Mouse (Mus musculus): Measurements from ENCODE around the gene Prpf18. TPM values are rescaled to one million over a fixed set of nuclear protein-coding genes. Genes with fewer than 3 reads are reported as not detected.
"Not testable (repeated sequence)": the region's sequence is repeated elsewhere in the genome, so short reads cannot be mapped to it uniquely, and the experiment has no call there.

The Prpf18 gene
- polyA plus RNA-seq (2017; shearing (Covaris generic)) = 10 to 100 TPM; 46.3 to 48.1 TPM

- peak; percentile 91 for ATAC-seq
Observed at GRCm38 (mm10) chr2:4651500-4652285, at the start of gene Prpf18. Prpf18 (minus strand) TSS chr2:4652113.

- ATAC-seq = no peak
Observed at GRCm38 (mm10) chr2:4679886-4680285, 28.0 kb upstream of the Prpf18 start.

GRCm38 (mm10) chr2:4671636-4672035 lies 19.7 kb upstream of the Prpf18 start:
- no peak for ATAC-seq

GRCm38 (mm10) chr2:4669701-4670100 lies 17.8 kb upstream of the Prpf18 start:
- no peak for ATAC-seq

GRCm38 (mm10) chr2:4668626-4669025 lies 16.7 kb upstream of the Prpf18 start:
- ATAC-seq = no peak

GRCm38 (mm10) chr2:4660677-4661076 lies 8.8 kb upstream of the Prpf18 start:
- no peak for ATAC-seq

- no peak for ATAC-seq
Observed at GRCm38 (mm10) chr2:4649646-4650045, 2.3 kb downstream of the Prpf18 start.

- no peak for ATAC-seq
Observed at GRCm38 (mm10) chr2:4648094-4648493, 3.8 kb downstream of the Prpf18 start.

- no peak for ATAC-seq
Observed at GRCm38 (mm10) chr2:4645066-4645465, 6.8 kb downstream of the Prpf18 start.

- no peak for ATAC-seq
Observed at GRCm38 (mm10) chr2:4638189-4638588, 13.7 kb downstream of the Prpf18 start.

- no peak for ATAC-seq
Observed at GRCm38 (mm10) chr2:4636656-4637055, 15.3 kb downstream of the Prpf18 start.

- no peak for ATAC-seq
Observed at GRCm38 (mm10) chr2:4635804-4636203, 16.1 kb downstream of the Prpf18 start.

- ATAC-seq = no peak
Observed at GRCm38 (mm10) chr2:4630197-4630835, 21.6 kb downstream of the Prpf18 start.

- no peak for ATAC-seq
Observed at GRCm38 (mm10) chr2:4629470-4629869, 22.4 kb downstream of the Prpf18 start.

GRCm38 (mm10) chr2:4628920-4629319 lies 23.0 kb downstream of the Prpf18 start:
- no peak for ATAC-seq

GRCm38 (mm10) chr2:4626911-4627310 lies 25.0 kb downstream of the Prpf18 start:
- ATAC-seq = no peak

GRCm38 (mm10) chr2:4621471-4621985 lies 30.4 kb downstream of the Prpf18 start:
- no peak for ATAC-seq

- ATAC-seq = no peak
Observed at GRCm38 (mm10) chr2:4620640-4621401, 31.1 kb downstream of the Prpf18 start.

- no peak for ATAC-seq
Observed at GRCm38 (mm10) chr2:4619893-4620593, 31.9 kb downstream of the Prpf18 start.

GRCm38 (mm10) chr2:4619126-4619525 lies 32.8 kb downstream of the Prpf18 start:
- not testable (repeated sequence) for ATAC-seq

GRCm38 (mm10) chr2:4616995-4617394 lies 34.9 kb downstream of the Prpf18 start:
- ATAC-seq = no peak

GRCm38 (mm10) chr2:4615014-4615546 lies 36.8 kb downstream of the Prpf18 start:
- ATAC-seq = no peak
